Mouse (Mus musculus) heart, adult 8-10 months (tissue): Measurements from ENCODE around the gene Mfsd11. TPM values are rescaled to one million over a fixed set of nuclear protein-coding genes. Genes with fewer than 3 reads are reported as not detected.

Source experiments
- total RNA-seq, 4 experiments: library from RNA; stranded (reverse); gene quantifications; 2 replicates each; pipeline ENCODE4 v1.2.4; 2022

The Mfsd11 gene
- total RNA-seq, 4 experiments from 2014 or later = 27.3 to 33.6 (median 29.7) TPM

Other genes starting within 250 kb of the Mfsd11 start
- gene Rhbdf2, start 225.4 kb upstream of the Mfsd11 start, total RNA-seq = 10 to 100 TPM in 3 of 4 experiments, 1 to 10 TPM in 1; 8.7 to 12.6 (median 10.6) TPM
- 1 to 10 TPM; 1.4 to 2.0 (median 1.8) TPM for gene Prcd, start 198.9 kb upstream of the Mfsd11 start, total RNA-seq
- gene Cygb, start 198.1 kb upstream of the Mfsd11 start, total RNA-seq = 10 to 100 TPM; 40.6 to 64.1 (median 43.0) TPM
- gene St6galnac1, start 76.9 kb upstream of the Mfsd11 start, total RNA-seq = not detected
- 10 to 100 TPM; 14.2 to 20.8 (median 18.2) TPM for gene Mxra7, start 24.4 kb upstream of the Mfsd11 start, total RNA-seq
- gene Mettl23, start 9.2 kb upstream of the Mfsd11 start, total RNA-seq = 10 to 100 TPM; 36.9 to 38.6 (median 38.1) TPM
- gene Jmjd6, start 9.0 kb upstream of the Mfsd11 start, total RNA-seq = 10 to 100 TPM; 28.5 to 39.4 (median 35.9) TPM
- 100 to 1,000 TPM in 2 of 4 experiments, 10 to 100 TPM in 2; 85.5 to 126 (median 103) TPM for gene Srsf2, start 654 bp downstream of the Mfsd11 start, total RNA-seq
- under 1 TPM in 3 of 4 experiments, not detected in 1; 0.14 to 0.78 (median 0.19) TPM for gene Mgat5b, start 66.4 kb downstream of the Mfsd11 start, total RNA-seq